Mouse (Mus musculus) adipocyte (in vitro differentiated cells): ENCODE measurements at regions not wholly inside any gene's neighbourhood (a gene's known extent, or its start where the extent isn't known, plus 50 kb on each side); places are given as distances from the start of the nearest gene placed in this dataset.

Source experiments
- DNase-seq: peaks from one replicate; pipeline ENCODE4 v3.0.0-alpha.2; 2016; ENCODE audit warnings: low spot score

DNA sequence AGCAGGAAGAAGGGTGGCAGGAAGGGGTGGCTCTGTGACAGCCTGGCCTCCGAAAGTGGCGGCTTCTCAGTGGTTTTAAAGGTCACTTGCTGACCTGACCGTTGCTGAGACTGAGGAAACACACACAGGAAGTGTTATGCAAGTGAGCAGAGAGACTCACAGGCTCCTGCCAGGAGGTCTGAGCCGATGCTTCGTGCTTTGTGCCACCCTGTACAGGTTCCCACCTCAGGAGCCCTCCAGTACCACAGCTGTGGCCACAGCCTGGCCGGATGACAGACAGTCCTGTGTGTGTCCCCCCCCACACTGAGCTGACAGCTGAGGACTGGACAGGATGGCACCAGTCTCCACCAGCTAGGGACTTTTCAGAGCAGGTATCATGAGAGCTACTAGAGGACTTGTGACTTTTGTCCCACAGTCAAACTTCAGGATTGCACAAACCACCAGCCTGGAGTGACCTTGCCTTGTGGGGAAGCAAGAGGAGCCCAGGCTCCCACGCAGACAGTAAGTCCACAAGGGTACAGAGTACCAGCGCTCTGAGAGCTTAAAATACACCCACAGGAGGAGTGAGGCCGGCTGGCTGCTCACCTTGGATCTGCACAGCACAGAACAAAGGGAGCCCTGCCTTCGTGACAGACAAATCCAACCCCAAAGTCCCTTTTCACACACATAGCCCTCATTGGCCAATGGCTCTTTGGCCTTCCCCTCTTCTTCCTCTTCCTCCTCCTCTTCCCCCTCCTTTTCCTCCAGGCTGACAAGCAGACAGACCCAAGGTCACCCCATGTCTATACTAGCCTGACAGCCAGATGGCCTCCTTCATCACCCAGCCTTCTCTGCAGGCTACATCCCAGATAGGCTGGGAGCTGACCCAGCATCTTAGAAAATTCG lies 158.1 kb upstream of the Rreb1 start:
- peak; percentile 78 for DNase-seq

- peak; percentile 31 for DNase-seq
Measured at GRCm38 (mm10) chr13:37621319-37622050, 156.7 kb upstream of the Rreb1 start.

GRCm38 (mm10) chr13:37622366-37623088 lies 155.7 kb upstream of the Rreb1 start:
- DNase-seq: no peak

DNA sequence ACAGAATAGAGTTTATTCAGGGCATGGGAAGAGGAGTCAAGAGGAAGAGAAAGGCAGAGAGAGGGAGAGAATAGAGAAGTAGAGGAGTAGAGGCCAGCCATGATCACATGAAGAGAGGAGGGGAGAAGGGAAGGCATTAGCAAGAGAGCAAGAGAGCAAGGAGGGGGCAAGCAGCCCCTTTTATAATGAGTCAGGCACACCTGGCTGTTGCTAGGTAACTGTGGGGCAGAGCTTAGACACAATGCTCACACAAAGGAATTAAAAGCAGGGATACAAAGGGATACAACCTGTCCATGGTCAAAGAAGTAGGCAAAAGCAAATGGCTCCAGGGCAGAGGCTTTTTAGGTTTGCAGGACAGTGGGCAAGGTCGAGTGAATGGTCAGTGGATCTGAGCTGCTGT lies 153.5 kb upstream of the Rreb1 start:
- no peak for DNase-seq

- DNase-seq: no peak
Measured at GRCm38 (mm10) chr13:37625532-37626235, 152.5 kb upstream of the Rreb1 start.

DNA sequence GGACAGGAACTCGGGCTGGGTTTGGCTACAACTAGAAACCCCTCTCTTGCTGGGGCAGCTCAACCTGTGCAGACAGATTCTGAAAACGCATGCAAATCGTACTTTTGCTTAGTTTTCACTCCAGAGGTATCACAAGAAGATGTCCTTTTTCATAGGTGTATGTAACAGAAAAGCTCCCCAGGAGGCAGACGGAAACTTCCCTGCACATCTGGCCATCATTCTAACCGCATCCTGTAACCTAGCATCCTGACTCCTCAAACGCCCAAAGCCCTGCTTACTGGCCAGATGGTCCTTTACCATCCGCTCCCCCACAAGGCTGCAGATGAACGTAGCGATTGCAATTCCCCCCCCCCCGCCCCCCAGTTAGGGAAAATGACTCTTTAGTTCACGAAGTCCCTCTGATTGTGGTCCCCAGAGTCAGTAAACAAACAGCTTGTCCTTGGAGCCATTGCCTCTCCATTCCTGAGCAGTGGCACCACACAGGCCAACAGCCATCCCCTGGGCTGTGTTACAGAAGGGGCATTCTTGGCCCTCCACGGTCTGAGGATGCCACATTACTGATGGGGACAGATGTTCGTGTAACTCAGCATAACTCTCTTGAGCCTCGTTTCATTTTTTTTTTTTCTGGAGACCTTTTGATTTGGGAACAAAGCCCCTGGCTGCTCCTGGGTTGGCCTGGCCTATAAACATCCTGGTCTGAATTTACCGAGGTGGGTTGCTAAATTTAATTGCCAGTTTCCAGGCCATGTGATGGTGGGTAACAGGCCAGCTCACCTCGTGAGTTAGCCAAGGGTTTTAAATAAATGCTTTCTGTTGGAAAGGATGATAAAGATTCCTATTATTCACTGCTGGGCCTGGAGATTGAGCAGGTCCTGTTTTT lies 149.6 kb upstream of the Rreb1 start:
- no peak for DNase-seq

- no peak for DNase-seq
Measured at GRCm38 (mm10) chr13:37629271-37629899, 148.8 kb upstream of the Rreb1 start.

DNA sequence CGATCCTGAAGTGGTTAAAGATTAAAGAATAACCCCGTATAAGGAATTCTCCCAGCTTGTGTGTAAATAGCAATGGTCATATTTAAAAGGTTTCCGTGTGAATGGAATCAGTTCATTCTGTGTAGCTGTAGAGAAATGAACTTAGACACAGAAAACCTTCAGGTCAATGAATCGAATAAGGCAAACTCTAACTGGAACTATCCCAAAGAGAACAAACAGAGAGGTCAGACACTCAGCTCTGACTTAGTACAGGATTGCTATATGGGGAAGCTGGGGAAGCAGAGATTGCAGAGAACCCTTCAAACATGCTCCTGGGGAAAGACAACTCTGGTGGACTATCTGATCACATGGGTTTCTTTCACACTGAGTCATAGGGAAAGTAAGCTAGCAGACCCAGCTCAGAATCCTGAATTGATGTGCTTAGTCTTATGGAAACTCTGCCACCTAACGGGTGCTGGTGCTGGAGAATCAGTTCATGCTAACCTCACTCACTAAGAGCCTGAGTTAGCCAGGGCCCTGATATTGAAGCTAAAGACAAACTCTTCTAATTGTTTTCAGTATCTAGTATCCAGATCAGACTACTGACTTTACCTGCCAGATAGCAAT lies 145.3 kb upstream of the Rreb1 start:
- DNase-seq: no peak

GRCm38 (mm10) chr13:37636363-37636762 lies 141.8 kb upstream of the Rreb1 start:
- no peak for DNase-seq

DNA sequence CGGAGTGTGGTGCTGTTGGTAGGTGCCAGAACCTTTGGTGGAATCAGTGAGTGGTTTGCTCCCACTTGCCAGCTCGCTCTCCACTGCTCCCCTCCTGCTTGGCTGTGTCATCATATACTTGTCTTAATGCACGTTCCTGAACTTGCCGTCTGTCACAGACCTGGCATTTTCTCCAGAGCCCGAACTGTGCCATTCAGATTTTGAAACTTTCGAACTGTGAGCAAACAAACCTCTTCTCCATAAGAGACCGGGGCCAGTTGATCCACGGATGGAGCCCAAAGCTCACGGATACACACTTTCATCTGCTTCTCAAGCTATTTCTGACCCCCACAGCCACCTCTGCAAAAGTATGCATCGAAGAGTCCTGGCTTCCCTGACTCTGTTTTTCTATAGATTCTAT lies 141.0 kb upstream of the Rreb1 start:
- DNase-seq: no peak

GRCm38 (mm10) chr13:37638071-37638511 lies 140.1 kb upstream of the Rreb1 start:
- no peak for DNase-seq

- no peak for DNase-seq
Measured at GRCm38 (mm10) chr13:37642410-37643093, 135.6 kb upstream of the Rreb1 start.

- peak; percentile 30 for DNase-seq
Measured at GRCm38 (mm10) chr13:37644751-37645181, 133.4 kb upstream of the Rreb1 start.

GRCm38 (mm10) chr13:37649467-37650080 lies 128.6 kb upstream of the Rreb1 start:
- no peak for DNase-seq

DNA sequence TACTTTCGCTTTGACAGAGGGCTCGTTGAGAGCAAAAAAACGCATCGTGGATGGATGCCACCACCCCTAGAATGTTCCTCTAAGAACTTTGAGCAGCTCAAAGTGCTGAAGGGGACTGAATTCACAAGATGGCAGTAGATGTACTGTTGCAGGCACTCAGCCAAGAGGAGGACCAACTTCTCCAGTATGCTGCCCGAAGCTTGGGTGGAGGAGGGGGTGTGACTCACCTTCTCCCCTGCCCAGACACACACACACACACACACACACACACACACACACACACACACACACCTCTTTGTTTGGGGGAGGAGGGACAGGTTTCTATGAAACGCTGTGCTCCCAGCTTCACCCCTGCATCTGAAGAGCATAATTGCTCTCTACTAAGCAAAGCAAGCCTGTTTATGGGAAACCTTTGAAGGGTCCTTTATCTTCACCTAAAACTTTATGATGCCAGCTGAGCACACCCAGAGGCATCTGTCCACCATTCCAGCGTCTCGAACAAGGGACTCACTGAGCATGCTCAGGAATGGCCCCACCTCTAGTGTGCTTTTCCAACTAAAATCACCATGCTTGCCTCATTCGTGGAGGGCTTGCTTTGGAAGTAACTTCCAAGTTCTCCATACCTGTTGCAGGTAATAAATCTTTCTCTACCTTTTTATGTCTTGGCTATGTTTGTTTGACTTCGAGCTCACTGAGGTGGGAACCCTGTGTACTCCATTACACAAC lies 126.8 kb upstream of the Rreb1 start:
- no peak for DNase-seq

DNA sequence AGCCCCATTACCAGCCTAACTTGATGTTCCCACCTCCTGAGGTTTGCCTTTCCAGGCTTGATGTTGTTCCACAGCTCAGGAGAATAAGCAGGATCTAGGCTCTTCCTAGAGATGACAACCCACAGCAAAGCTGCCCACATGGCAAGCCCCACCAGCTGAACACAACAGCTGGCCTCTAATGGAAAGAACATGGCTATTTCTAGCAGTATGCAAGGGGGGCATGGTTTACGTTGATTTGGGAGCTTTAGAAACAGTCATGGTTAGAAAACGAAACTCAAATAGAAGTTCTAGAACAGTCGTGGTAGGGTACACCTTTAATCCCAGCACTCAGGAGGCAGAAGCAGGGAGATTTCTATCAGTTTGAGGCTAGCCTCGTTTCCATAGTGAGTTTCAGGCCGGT lies 123.5 kb upstream of the Rreb1 start:
- no peak for DNase-seq

GRCm38 (mm10) chr13:37657248-37657647 lies 121.0 kb upstream of the Rreb1 start:
- peak; percentile 91 for DNase-seq

- DNase-seq: peak; percentile 41
Measured at GRCm38 (mm10) chr13:37658034-37658433, 120.2 kb upstream of the Rreb1 start.
